Mouse (Mus musculus): Measurements from ENCODE around the gene Kcne1.

Gene Kcne1

DNA sequence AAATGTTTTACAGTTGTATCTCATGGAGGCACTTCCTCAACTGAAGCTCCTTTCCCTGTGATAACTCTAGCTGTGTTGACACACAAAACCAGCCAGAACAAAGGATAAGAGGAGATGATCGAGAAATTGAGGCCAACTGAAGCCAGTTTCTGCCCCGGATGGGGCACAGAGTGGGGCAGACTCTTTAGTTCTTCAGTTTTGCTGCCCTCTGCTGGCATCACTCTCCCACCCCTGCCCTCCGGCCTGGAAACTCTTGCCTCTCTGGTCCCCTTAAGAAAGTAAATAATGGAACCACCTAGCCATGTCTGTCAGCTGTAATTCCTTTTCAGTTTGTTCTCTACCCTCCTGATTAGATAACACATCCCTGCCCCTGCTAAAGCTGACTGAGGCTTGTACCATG is 51.3 kb downstream of the Kcne1 start:
- no peak for DNase-seq (ENCODE audit: low spot score)

DNA sequence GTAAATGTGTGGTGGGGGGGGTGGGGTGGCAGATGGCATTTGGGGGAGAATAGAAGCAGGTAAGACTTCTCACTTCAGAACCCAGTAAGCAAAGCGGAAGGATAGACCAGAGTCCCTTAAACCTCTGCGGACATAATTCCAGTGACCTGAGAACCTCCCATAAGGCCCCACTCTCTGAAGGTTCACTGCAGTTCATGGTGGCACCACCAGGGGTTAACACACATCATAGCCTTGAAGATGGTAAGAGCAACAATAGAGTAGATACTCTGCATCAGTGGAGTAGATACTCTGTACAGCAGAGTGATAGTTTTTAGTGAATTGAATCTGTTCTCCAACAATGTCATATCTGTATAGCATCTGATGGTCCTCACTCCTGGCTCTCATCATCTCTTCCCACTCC is 53.7 kb downstream of the Kcne1 start:
- DNase-seq (ENCODE audit: low spot score): no peak

DNA sequence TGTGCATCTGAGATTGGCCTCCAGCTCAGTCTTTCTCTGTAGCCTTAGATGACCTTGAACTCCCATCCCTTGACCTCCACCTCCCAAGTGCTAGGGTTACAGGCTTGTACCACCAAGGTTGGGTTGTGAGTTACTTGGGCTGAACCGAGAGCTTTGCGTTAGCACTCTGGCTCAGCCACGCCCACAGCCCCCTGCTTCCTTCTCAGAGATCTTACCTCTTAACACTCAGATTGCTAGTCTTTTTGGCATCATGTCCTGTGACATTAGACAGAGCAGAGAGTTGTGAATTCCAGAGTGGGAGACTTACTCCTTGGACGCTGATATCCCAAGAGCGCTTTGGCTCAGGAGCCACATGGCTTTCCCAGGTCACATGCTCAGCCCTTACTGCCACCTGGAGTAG is 56.8 kb downstream of the Kcne1 start:
- DNase-seq (ENCODE audit: low spot score): no peak

DNA sequence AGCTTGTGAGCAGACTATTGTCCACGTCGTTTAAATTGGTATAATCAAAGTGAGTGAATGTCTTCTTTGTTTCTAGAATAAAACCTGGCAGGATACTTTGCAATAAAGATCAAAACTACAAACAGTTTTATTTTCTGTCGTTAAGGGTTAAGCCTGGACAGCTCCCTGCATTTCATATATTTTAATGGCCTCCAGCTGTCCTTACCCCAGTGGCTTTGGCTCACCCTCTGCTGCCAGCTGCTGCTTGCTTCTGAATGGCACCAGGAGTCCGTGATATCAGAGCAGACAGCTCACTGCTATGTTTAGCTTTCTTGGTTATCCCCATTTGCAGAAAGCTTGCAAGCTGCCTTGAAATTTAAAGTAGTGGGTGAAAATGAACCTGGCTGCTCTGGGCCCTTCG is 57.3 kb downstream of the Kcne1 start:
- no peak for DNase-seq (ENCODE audit: low spot score)

DNA sequence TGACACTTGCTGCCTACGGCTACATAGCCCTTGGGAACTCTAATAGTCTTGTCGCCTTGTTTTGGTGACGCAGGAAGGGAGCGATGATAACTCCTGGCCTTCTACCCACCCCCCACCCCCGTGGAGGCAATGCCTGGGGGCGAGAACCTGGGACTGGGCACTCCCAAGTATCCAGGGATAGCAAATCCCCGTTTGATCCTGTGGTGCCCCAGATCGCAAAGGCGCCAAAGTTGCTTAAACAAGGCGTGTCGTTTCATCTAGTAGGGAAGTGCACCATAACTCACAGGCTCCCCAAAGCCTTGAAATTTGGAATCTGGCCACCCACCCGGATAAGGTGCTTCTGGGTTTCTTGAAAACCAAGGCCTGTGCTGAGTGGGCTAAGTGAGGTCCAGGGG is 57.9 kb downstream of the Kcne1 start:
- DNase-seq (ENCODE audit: low spot score): no peak

DNA sequence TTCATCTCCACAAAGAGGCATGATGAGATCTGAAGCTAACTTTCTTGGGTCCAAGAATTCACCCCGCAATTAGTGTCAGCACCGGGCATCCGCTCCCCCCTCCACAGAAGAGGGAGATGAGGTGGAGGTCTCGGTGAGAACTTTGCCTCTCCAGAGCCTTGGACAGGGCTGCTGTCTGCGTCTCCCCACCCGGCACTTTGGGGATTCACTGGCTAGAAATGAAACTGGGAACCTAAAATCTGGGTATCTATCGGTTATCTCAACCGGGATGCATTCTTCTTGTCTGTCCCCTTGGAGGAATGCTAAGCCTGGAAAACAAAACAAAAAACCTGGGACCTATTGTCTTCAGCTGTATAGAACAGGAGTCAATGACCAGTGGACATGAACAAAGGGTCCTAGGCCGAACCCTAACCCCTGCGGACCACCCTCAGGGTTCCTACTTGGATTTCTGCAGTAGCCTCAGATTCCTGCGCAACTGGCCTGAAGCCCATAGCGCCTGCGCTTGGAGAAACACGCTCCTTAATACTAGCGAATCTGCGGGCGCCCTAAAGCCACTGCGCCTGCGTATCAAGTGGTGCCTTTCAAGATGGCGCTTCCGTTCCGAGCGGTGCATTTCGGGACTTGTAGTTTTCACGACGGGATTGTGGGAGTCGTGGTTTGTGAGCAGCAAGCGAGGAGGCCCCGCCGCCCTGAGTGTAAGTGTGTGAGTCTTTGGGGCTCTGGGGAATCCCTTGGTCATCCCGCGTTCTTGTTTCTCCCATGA is 58.4 kb downstream of the Kcne1 start, which contains the start of gene Smim11:
Smim11 (plus strand) TSS at position 638 of the 763 bp plus-strand sequence.
- peak; percentile 96 for DNase-seq (ENCODE audit: low spot score)
